Mouse (Mus musculus): ENCODE measurements at regions not wholly inside any gene's neighbourhood (a gene's known extent, or its start where the extent isn't known, plus 50 kb on each side); places are given as distances from the start of the nearest gene placed in this dataset.

DNA sequence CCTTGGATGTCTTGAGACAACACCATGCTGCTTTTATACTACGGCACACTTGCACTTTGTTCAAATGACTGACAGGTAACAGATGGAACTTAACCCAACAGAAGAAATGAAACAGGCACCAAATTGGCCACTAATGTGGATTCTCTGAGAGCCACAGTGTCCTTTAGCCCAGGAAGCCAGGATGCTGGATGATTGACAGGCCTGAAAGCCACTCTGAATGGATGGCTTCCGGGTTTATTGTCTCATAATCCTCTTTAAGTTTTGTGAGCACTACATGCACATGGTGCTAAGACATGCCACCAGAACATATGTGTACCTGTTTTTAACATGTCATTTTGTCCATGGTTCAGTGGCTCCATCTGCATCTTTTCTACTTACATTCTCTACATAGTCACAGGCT lies 152.7 kb downstream of the Drd1 start:
- no peak for DNase-seq (ENCODE audit: low read depth, low spot score)

DNA sequence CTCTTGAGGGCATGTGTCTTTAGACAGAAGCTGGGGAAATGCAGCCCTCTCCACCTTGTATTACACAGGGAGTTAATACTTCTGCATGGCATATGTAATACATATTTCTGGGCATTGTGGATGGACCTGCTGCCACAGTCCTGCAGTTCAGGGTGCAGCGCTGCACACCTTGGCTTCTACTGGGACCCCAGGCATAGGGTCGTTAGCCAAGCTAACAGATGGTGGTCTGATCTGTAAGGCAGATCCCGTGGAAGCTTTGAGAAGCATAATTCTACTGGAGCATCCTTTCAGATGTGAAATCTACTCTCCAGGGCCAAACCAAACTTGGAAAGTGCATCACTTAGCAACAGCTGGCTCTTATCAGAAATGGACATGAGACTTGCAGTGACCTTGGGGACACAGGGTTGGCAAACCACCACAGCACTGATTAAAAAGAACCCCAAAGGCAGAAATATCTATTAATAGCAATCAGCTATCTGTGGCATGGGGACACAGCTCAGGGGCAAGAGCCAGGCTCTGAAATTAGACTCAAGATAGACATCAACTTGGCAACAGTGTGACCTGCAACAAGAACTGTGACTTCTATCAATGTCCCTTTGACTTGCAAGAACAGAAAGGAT lies 155.0 kb downstream of the Drd1 start:
- DNase-seq (ENCODE audit: low read depth, low spot score), result no peak

DNA sequence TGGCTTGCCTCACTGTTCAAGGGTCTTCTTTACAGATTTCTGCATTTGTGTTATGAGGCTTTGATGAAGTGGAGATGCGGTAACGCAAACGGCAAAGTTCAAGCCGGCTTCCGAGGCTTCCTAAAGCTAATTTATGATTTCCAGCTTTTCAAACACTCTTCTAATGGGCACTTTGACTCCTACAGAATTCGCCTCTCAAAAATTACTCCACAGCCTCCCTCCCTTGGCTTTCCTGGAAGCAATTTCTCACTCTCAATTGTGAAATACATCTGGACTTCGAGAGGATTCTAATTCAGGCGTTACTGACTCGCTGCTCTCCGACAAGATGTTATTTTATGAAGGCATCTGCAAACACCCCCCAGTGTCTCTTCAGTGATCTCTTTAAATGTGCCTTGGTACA lies 157.2 kb downstream of the Drd1 start:
- no peak for DNase-seq (ENCODE audit: low read depth, low spot score)

DNA sequence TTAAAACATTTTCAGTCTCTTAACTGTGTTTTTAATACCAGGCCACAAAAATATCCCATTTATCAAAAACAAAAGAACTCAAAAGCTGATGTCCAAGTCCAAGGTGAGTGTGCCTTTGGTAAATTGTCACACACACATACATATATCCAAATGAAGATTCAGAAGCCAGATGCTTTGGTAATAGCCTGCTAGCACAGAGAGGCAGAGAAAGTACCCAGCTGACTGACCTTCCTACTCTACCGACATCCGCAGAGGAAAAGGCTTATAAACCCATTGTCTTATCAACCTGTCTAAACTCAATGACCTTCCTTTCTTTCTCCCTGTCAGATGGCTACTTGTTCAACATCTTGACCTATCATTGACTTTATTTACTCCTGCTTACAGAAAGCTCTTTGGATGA lies 158.3 kb downstream of the Drd1 start:
- no peak for DNase-seq (ENCODE audit: low read depth, low spot score)

DNA sequence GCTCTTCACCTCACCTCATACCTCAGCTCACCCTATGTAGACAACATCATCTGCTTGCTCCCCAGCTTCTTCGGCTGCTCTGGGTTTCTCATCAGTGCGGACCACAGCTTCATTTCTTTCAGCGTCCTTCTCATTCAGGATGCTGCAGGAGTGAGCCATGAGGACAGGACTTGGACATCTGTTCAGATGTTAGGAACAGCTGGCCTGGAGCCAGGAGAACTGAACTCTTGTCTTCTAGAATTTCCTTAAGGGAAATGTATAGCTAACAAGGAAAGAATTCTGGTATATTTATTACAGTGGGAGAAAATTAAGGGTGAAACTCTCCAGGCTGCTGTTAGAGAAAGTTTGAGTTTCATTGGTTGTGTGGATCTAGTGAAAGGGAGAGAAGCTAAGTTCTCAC lies 167.1 kb downstream of the Drd1 start:
- DNase-seq (ENCODE audit: low read depth, low spot score), result no peak

DNA sequence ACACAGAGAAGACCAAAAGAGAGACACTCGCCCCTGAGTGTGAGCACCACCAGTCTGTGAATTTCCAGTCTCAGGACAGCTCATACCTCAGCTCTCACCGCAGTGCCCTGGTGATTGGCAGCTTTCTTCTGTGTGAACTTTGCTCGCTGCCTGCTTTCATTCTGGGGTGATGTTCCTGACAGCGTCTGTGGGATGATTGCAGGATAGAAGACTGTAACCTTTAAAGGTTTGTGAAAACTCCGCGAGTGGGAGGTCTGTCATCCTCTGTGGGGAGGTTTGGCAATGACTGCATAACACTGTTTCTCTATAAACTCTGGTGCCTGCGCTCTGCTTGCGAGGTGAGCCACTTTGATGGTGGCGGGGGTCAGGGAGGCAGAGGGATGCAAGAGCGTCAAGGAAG lies 169.7 kb downstream of the Drd1 start:
- DNase-seq (ENCODE audit: low read depth, low spot score), result no peak

DNA sequence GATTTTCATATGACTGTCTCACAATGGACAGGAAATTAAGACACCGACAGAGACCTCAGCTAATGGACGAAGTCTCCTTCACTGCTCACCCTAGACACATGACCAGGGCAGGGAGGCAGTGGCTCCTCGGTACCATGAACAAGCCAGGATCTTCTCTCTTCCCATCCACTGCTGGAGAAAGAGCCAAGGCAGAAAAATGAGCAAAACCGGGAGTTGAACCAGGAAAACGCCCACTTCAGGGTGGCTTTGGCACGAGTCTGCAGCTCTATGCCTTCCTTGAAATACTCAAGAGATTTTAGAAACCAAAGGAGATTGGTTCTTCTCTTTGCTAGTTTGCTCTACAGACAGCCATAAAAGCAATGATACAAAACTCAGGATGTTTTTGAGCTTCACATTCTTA lies 172.3 kb downstream of the Drd1 start:
- DNase-seq (ENCODE audit: low read depth, low spot score), result no peak

DNA sequence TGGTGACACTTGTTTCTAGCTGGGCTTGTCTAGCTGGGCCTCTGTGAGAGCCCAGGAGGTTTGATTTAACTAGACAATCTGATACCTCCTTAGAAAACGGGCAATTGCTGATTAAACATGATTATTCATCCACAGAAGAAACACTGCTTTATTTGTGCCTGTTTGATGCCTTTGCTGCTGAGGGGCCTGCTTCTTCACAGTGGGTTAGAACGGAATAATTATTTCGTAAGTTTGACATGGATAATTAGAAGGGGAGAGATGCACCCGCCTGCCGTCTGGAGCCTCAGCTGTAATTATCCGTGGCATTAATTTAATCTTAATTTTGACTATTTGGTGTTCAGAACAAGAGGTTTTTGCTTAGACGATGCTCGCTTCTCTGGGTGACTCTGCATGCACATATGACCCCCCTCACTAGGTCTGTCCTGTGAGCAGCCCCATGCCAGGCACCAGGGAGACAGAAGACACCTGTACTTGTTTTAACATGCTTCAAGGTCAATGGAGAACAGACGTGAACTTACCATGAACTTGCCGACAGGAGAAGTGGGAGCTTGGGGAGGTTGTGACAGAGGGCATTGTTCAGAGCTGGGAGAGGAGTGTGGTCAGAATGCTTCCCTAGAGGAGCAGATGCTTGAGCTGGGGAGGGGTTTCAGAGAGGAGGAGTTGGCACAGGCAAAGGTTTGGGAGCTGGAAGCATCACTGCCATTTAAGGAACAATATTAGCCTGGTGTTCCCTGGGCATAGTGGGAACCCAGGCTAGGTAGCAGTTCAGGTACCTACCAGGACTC lies 174.8 kb downstream of the Drd1 start:
- no peak for DNase-seq (ENCODE audit: low read depth, low spot score)

DNA sequence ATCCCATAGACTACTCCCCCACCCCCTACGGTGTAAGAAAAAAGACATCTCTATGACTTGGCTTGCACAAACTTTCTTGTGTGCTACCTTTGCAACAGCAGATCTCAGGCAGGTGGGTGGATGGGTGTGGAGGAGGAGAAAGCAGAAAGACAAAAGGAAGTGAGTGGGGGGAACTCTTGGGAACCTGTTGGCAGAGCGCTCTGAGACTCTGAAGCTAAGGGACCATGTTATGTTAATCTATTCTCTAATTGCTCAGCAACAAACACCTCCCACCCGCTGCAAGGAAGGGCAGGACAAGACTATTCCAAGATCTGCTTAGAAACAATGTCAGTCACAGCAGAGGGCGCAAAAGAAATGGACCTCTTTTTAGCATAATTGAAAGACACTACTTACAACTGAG lies 180.0 kb downstream of the Drd1 start:
- no peak for DNase-seq (ENCODE audit: low read depth, low spot score)

DNA sequence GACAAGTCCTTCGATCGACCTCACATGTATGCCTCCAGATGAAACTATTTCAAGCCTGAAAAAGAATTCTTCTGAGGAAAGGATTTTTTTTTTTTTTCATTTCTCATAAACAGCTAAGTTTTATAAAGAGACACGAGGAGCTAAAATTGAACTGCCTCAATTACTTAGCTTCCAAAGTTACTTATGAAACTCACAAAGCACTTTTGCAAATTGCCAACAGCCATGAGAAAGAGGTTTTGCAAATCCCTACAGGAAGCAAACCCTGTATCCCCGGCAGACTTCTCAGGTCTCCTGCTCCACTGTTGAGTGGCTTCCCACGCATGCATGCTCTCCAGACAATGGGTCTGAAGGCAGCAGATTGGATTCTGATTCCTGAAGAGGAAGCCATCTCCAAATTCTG lies 190.2 kb downstream of the Drd1 start:
- no peak for DNase-seq (ENCODE audit: low read depth, low spot score)

DNA sequence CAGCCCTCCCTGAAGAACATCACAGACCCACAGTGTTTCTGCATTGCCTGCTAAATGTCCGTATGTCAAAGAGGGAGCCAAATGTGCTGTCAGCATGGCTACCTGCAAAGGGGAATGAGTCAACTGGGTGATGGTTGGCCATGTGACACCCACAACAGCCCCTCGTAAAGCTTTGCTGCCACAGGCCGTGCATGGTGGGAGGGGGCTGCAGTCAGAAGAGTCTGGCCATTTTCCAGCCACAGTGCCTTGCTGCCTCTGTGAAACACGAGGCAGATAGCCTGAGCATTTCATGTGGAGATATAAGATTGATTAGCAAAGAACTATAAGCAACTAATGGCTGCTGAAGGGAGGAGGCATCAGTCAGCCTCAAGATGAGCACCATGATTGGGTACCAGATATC lies 193.2 kb downstream of the Drd1 start:
- no peak for DNase-seq (ENCODE audit: low read depth, low spot score)

DNA sequence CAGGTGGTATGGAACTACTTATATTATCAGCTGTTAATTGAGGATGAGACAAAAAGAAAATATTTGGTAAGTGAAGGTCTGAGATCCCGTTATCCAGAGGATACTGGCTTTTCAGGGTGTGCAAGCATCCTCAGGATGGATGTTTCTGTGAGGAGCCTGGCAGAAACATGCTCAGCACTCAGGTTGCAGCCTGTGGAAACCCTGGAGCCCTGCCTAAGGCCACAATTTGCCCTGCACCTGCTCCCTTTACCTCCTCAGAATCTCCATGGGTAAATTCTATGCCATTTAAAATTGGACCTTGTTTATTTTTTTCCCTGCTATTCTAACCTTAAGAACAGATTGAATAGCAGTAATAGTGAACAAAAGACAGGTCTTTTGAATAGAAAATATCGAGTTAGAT lies 201.3 kb downstream of the Drd1 start:
- DNase-seq (ENCODE audit: low read depth, low spot score), result no peak

DNA sequence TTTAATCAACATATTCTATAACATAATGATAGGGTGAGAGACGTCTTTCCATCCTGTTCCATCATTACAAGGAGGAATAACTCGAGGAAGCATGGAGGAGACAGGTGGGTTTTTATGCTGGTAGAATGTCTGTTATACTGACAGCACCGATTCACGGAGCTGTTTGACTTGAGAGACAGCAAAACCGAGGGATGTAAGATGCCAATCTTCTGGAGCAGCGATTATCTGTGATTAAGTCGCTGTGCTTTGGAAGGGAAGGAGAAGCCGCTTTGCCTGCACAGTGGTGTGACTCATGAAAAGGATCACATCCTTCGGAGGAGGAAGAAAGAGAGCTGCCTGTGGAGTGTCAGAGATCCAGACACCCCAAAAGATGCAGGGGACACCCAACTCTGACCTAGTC lies 205.4 kb downstream of the Drd1 start:
- no peak for DNase-seq (ENCODE audit: low read depth, low spot score)

DNA sequence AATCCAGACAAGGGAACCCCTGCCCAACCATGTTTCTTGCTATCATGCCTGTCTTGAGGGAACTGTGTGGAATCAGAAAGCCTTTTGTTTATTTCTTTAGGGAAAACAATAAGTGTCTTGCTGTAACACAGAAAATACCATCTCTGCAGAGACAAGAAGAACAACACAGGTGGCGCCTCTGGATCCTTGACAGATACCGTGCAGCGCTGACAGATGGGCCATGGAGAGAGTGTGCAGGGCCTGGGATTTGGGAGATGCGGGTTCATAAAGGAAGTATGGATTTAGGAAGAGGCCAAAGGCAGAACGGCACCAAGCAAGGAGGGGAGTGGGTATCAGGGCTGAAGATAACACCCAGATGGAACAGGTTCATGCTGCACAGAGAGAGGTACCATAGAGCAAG lies 209.3 kb downstream of the Drd1 start:
- DNase-seq (ENCODE audit: low read depth, low spot score), result no peak

DNA sequence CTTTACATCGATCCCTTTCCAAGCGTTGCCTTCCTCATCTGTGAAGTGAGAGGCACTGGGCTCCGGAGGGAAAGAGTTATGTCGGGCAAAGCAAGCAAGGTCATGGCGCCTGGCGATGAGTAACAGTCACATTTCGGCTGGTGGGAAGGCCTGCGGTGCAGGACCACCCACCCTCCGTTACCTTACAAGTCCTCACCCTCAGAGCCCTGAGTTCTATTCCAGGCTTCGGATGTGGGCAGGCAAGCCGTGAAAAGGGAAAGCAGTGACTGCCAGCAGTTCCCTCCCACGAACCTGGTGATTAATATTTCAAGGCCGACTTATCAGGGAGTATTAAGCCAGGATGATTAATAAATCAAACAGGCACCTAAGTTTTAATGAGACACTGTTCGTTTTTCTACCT lies 209.7 kb downstream of the Drd1 start:
- no peak for DNase-seq (ENCODE audit: low read depth, low spot score)

DNA sequence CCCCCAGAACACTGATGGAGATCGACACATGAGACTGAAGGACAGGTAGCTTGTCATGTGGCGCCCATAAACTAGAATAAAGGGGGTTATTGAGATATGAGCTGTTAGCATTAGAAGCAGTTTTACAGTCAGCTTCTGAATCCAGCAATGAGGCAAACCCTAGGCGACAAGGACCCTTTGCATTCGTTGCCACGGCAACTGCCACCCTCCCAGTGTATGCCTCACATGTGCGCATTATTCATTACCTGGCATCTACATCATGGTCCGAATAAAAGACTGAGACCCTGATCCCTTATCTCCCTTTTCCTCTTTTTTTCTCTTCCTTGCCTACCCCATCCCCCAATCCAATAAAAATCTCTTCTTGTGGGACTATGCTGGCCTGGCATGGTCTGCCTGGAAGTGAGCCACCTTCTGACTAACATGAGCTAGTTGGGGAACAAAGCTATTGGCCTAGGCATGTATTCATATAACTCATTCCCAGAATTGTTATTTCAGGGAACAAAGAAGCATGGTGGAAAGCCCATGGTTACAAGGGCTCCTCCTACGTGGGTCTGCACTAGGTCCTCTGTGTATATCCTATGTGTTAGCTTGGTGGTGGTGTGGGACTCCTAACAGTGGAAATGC lies 229.4 kb downstream of the Drd1 start:
- DNase-seq (ENCODE audit: low read depth, low spot score), result no peak

DNA sequence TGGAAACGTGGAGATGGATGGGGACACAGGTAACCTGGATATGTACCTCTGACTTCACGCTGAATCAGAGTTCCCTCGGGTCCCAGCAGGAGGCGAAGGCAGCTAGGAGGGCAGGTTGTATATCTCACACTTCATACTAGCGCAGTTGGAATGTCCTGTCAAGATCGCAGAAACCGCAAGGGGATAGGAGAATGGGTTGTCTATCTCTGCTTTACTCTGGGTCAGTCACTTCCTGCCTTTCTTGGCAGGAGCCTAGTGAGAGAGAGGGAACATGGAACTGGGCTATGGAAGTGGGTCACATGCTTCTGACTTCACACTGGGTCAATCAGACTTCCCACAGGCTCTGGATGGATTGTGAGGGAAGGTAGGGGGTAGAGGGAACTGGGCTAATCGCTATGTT lies 233.4 kb downstream of the Drd1 start:
- DNase-seq (ENCODE audit: low read depth, low spot score), result no peak

DNA sequence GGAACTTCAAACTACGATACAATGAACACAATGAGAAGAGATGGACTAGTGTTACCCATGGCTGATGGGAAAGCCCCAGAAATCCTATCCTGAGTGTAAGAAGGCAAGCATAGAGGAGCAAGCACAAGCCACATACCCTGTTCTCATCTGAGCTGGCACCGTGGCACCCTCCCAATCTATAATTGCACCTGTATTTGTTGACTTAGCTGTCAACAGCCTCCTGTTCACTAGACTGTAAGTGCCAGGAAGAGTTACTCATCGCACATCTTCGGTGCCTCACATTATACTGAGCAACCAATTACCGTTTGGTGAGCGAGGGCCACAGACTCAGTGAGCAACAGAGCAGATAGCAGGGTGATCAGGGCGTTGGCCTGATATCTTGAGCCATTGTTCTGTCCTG lies 239.9 kb downstream of the Drd1 start:
- DNase-seq (ENCODE audit: low read depth, low spot score), result no peak

DNA sequence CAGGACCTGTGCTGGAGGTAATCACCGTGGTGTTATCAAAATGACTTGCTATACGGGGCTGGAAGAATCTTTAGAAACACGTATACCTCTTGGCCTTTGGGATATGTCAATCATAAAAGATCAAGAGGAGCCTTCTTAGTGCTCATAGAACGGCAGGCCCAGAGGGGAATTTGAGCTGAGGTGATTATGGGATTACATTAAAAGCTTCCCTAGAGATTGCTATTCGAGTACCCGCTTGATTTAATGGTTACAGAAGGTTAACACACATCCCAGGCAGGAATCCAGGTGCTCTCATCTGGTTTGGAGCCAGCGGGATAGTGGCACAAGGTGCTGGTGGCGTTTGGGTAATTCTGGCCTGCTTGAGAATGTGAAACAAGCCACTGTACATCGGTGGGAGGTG lies 241.4 kb downstream of the Drd1 start:
- no peak for DNase-seq (ENCODE audit: low read depth, low spot score)

DNA sequence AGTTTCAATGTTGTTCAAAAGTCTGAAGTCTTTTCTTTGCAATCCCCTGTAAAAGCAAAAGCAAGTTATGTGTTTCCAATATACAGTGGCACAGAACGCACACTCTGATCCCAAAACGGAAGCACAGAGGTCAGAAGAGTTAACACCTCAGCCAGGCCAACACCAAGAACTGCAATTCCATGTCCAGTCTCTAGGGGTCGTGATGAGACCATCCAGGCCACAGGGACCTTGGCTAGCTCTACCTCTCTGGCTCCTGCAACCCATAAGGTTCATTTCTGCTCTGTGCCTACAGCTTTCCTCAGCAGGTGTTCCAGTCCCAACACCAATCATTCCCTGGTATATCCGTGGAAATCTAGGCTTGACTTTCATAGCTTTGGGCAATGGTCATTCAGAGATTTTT lies 243.6 kb downstream of the Drd1 start:
- DNase-seq (ENCODE audit: low read depth, low spot score), result peak; percentile 20

DNA sequence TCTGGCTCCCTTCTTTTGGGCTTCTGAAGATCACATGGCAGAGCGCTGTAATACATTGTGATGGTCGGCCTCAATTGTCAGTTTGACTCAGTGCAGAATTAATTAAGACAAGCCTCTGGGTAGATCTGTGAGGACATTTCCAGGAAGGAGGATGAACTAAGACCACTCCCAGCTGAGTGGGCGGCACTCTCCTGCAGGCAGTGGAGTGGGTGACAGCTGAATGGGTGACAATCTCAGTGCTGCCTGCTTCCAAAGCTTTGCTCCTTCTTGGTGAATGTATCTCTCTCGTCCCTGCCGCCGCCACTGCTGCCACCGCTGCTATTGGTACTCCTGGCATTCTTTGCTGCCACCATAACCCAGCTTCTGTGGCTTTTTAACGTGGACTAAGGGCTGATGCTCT lies 244.4 kb downstream of the Drd1 start:
- no peak for DNase-seq (ENCODE audit: low read depth, low spot score)

DNA sequence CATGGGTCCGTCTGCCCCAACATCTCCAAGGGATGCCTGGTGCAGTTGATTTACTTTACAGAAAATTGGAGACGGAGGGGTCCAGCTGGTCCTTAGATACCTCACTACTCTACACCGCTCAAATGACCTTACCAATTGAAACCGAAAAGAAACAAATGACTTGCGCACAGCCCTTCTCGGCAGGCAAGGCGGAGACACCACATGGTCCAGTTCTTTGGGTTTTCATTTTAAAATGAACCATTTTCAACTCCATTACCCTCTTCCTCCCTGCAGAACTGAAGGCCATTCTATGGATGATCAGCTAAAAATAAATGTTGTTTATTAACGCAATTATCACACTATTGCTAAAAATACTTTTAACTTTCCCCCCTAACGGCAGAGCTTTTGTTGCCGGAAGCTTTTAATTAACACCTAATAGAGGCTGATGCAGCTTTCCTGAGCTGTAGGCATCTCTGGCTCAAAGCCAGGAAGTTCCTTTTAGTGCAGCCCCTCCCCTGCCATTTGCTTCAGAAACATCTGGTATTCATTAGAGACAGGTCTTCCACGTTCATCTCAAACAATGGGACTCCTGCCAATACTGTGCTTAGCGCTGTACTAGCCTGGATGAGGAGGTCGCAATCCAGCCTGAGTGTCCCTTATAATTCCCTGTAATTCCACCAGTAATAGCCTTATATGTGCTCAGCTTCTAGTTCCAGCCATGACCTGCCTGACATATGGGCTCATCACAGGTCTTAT lies 247.5 kb downstream of the Drd1 start:
- peak; percentile 50 for DNase-seq (ENCODE audit: low read depth, low spot score)

DNA sequence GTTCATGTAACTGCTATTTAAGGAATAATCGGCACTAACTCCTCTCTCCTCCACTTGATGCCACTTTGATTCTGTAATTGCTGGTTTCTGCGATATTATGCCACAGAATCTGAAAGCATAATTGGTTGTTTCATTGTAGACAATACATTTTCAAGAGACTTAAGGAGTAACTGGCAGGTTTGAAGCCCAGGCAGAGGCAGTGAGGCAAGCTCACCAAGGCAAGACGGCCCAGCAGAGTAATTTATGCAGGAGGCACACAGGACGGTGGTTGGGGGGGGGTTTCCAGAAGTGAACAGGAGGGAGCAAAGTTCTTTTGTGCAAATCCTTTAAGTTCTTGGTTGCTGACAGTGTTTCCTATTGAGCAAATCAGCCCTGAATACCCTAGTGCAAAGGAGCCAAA lies 249.6 kb downstream of the Drd1 start:
- no peak for DNase-seq (ENCODE audit: low read depth, low spot score)
